Mouse (Mus musculus) MEL (cell line): ENCODE data around the gene Mmp7. TPM values are rescaled to one million over a fixed set of nuclear protein-coding genes. Genes with fewer than 3 reads are reported as not detected.

Source experiments
- DNase-seq: peaks from one replicate; pipeline ENCODE4 v3.0.0; 2011; ENCODE audit warnings: low read depth, low spot score
- H3K27ac ChIP-seq: 2 replicates; pipeline ENCODE4 v1.5.1; 2012; ENCODE audit warnings: low read depth, mild to moderate bottlenecking, control low read depth, low read length, moderate library complexity; ENCODE audit not compliant: control insufficient read depth
- H3K27me3 ChIP-seq, 2 experiments: fragments of 150-350 bp in 1 of 2; sonication (generic) in 1 of 2; 2 replicates each; pipeline ENCODE4 v1.6.1; 2012; ENCODE audit warnings: low read length in 2 of 2, mild to moderate bottlenecking in 2 of 2, improper control_type of control experiment in 1 of 2, moderate library complexity in 1 of 2; ENCODE audit not compliant: insufficient read depth in 2 of 2, control insufficient read depth in 1 of 2
- H3K36me3 ChIP-seq, 2 experiments: 2 replicates each; pipeline ENCODE4 v1.6.1; 2012 to 2014; ENCODE audit warnings: low read length in 2 of 2, improper control_type of control experiment in 1 of 2, inconsistent platforms in 1 of 2, mild to moderate bottlenecking in 1 of 2; ENCODE audit not compliant: insufficient read depth in 2 of 2, control insufficient read depth in 1 of 2
- H3K4me1 ChIP-seq, 2 experiments: fragments of 150-350 bp in 1 of 2; sonication (generic) in 1 of 2; 2 replicates each; pipeline ENCODE4 v1.6.1; 2012; ENCODE audit warnings: low read length in 2 of 2, improper control_type of control experiment in 1 of 2, mild to moderate bottlenecking in 1 of 2; ENCODE audit not compliant: insufficient read depth in 2 of 2, control insufficient read depth in 1 of 2
- H3K4me3 ChIP-seq, 2 experiments: fragments of 150-350 bp in 1 of 2; sonication (generic) in 1 of 2; 2 replicates each; pipeline ENCODE4 v1.5.1; 2012; ENCODE audit warnings: low read depth in 2 of 2, low read length in 2 of 2, mild to moderate bottlenecking in 2 of 2, moderate library complexity in 2 of 2, control low read depth in 1 of 2, improper control_type of control experiment in 1 of 2; ENCODE audit not compliant: control insufficient read depth in 1 of 2, insufficient read depth in 1 of 2
- H3K79me2 ChIP-seq: 2 replicates; pipeline ENCODE4 v1.6.1; 2012; ENCODE audit warnings: mild to moderate bottlenecking, low read length, moderate library complexity; ENCODE audit not compliant: control insufficient read depth, poor library complexity, insufficient read depth
- H3K9ac ChIP-seq: 2 replicates; pipeline ENCODE4 v1.6.1; 2012; ENCODE audit warnings: low read depth, mild to moderate bottlenecking, control low read depth, low read length, moderate library complexity; ENCODE audit not compliant: control insufficient read depth, poor library complexity, severe bottlenecking
- H3K9me3 ChIP-seq: fragments of 150-350 bp; sonication (generic); replicated peaks from 2 replicates; pipeline ENCODE4 v1.6.1; 2012; ENCODE audit warnings: mild to moderate bottlenecking, low read length, improper control_type of control experiment, moderate library complexity; ENCODE audit not compliant: insufficient read depth
- CHD1 ChIP-seq: IDR thresholded peaks from 2 replicates; pipeline ENCODE4 v1.6.1; 2012; ENCODE audit warnings: low read depth, mild to moderate bottlenecking, inconsistent platforms, low read length, improper control_type of control experiment
- E2F4 ChIP-seq: IDR thresholded peaks from 2 replicates; pipeline ENCODE4 v1.6.1; 2011; ENCODE audit warnings: low read depth, low read length, improper control_type of control experiment, borderline replicate concordance
- ELF1 ChIP-seq: IDR thresholded peaks from 2 replicates; pipeline ENCODE4 v1.6.1; 2014; ENCODE audit warnings: low read depth, mild to moderate bottlenecking, inconsistent platforms, low read length, improper control_type of control experiment, moderate library complexity
- HCFC1 ChIP-seq: IDR thresholded peaks from 2 replicates; pipeline ENCODE4 v1.6.1; 2012; ENCODE audit warnings: low read depth, mild to moderate bottlenecking, inconsistent platforms, low read length, improper control_type of control experiment, moderate library complexity
- JUND ChIP-seq: IDR thresholded peaks from 2 replicates; pipeline ENCODE4 v1.6.1; 2011; ENCODE audit warnings: low read depth, mild to moderate bottlenecking, improper control_type of control experiment, low read length
- MAFK ChIP-seq: IDR thresholded peaks from 2 replicates; pipeline ENCODE4 v1.6.1; 2011; ENCODE audit warnings: low read depth, mild to moderate bottlenecking, low read length, improper control_type of control experiment, borderline replicate concordance
- MEF2A ChIP-seq: IDR thresholded peaks from 2 replicates; pipeline ENCODE4 v1.6.1; 2014; ENCODE audit warnings: low read depth, mild to moderate bottlenecking, inconsistent platforms, low read length, improper control_type of control experiment; ENCODE audit not compliant: poor library complexity, insufficient replicate concordance, severe bottlenecking; ENCODE audit errors: extremely low read depth
- MYB ChIP-seq: IDR thresholded peaks from 2 replicates; pipeline ENCODE4 v1.6.1; 2011; ENCODE audit warnings: mild to moderate bottlenecking, low read depth, low read length, improper control_type of control experiment
- NELFE ChIP-seq: IDR thresholded peaks from 2 replicates; pipeline ENCODE4 v1.6.1; 2011; ENCODE audit warnings: low read depth, low read length, improper control_type of control experiment
- SIN3A ChIP-seq: IDR thresholded peaks from 2 replicates; pipeline ENCODE4 v1.6.1; 2012; ENCODE audit warnings: low read length, improper control_type of control experiment, inconsistent platforms
- polyA plus RNA-seq, 2 experiments: library from polyadenylated mRNA; stranded (reverse) in 1 of 2; unstranded in 1 of 2; fragments of >175 nt in 1 of 2; fragments of >200 nt in 1 of 2; gene quantifications; 2 replicates each; pipeline versions ENCODE4 v1.2.1 to v1.2.4; 2012; ENCODE audit warnings: low replicate concordance in 2 of 2, low read depth in 1 of 2; ENCODE audit not compliant: insufficient read length in 2 of 2, insufficient read depth in 1 of 2, missing spikeins in 1 of 2
- total RNA-seq: library from RNA; depleted of rRNA; stranded (reverse); fragments of 300-350 nt; gene quantifications from 2 replicates; pipeline ENCODE4 v1.2.3, GENCODE M21; 2012

Mmp7 gene
- total and polyA plus RNA-seq, 3 experiments = not detected

GRCm38 (mm10) chr9:7661371-7661770, 30.5 kb upstream of the Mmp7 start:
- Histone ChIP-seq H3K9me3 (no peaks in the 10 kb centered on the region), H3K9ac (no peak overlapping the region), H3K4me1 (no peaks in the 10 kb centered on the region), H3K27me3 (peaks cover under 1 to 2% of the 10 kb centered on the region in 2 experiments), H3K79me2 (no peaks in the 10 kb centered on the region), H3K36me3 (no peaks in the 10 kb centered on the region), H3K4me3 (no peak overlapping the region), H3K27ac (no peak overlapping the region)
- no peak for DNase-seq
- TF ChIP-seq JUND (no peak), MEF2A (no peak), ELF1 (no peak), SIN3A (no peak)

- Histone ChIP-seq H3K9ac (no peak overlapping the region), H3K27ac (no peak overlapping the region), H3K27me3 (peaks cover 0 to 3% of the 10 kb centered on the region in 2 experiments; a peak in 1 of 4 replicates), H3K4me1 (no peaks in the 10 kb centered on the region), H3K9me3 (no peaks in the 10 kb centered on the region), H3K36me3 (no peaks in the 10 kb centered on the region), H3K4me3 (no peak overlapping the region), H3K79me2 (no peaks in the 10 kb centered on the region)
- TF ChIP-seq MYB = no peak
- no peak for TF ChIP-seq CHD1
- TF ChIP-seq MAFK = no peak
- TF ChIP-seq NELFE = no peak
- no peak for TF ChIP-seq E2F4
- DNase-seq = no peak
Observed at GRCm38 (mm10) chr9:7669674-7670073, 22.2 kb upstream of the Mmp7 start.

GRCm38 (mm10) chr9:7672985-7673384, 18.9 kb upstream of the Mmp7 start:
- H3K4me3 ChIP-seq = no peak overlapping the region
- no peak for DNase-seq
- H3K36me3 ChIP-seq = no peaks in the 10 kb centered on the region
- peaks cover 4 to 12% of the 10 kb centered on the region in 2 experiments for H3K27me3 ChIP-seq
- no peaks in the 10 kb centered on the region for H3K9me3 ChIP-seq
- H3K27ac ChIP-seq = no peak overlapping the region
- TF ChIP-seq MAFK (no peak), HCFC1 (no peak)
- H3K79me2 ChIP-seq = no peaks in the 10 kb centered on the region
- H3K9ac ChIP-seq = no peak overlapping the region
- H3K4me1 ChIP-seq = no peaks in the 10 kb centered on the region
